In genomic region chr3:133244027-133244426, GRCm38 (mm10) we compare ENCODE assay signal across 10 mouse cellular contexts. TPM values are rescaled to one million over a fixed set of nuclear protein-coding genes. Genes with fewer than 3 reads are reported as not detected.
DNase-seq lines count a peak whose midpoint lies in the region; ATAC-seq and TF ChIP-seq lines count a peak whose summit lies in the region.
"Had no signal": no experiment of that assay in that cellular context is flagged by ENCODE, and none has a peak within 500 bp of the region (broad histone marks: within the 10 kb centered on the region; RNA-seq: fewer than 3 reads in every experiment).

No protein-coding gene starts in this region.

- H3K9me3 ChIP-seq in midbrain, embryonic 11.5 days (ENCODE audit: control insufficient read depth, low read length), result no peaks in the 10 kb centered on the region
- no peaks in the 10 kb centered on the region for H3K9me3 ChIP-seq in midbrain, embryonic 10.5 days (replicated peaks)
- H3K9me3 ChIP-seq in hindbrain, postnatal 0 days (ENCODE audit: low read length), result no peaks in the 10 kb centered on the region
- no peaks in the 10 kb centered on the region for H3K9me3 ChIP-seq in midbrain, embryonic 16.5 days (replicated peaks; ENCODE audit: control insufficient read depth, low read length, poor library complexity, severe bottlenecking)
- H3K9me3 ChIP-seq: limb, embryonic 12.5 days had no signal

- no peak for DNase-seq in midbrain, embryonic 11.5 days (ENCODE audit: low spot score, missing footprints)
- no peak for DNase-seq in midbrain, embryonic 10.5 days (ENCODE audit: low spot score)
- peak; percentile 84 for DNase-seq in hindbrain, postnatal 0 days (ENCODE audit: low spot score)
- no peak for DNase-seq in spleen, postnatal 4 days (ENCODE audit: low spot score in 2 of 2)
- DNase-seq in heart, adult 2 months, result no peak

- TF ChIP-seq POLR2A in heart, adult 2 months (IDR thresholded peaks at IDR 0.05; ENCODE audit: insufficient read depth, low read depth, low read length), result no peak

- TF ChIP-seq EP300 in heart, adult 2 months (IDR thresholded peaks at IDR 0.05; ENCODE audit: insufficient read depth, low read depth, low read length), result no peak

- H3K27me3 ChIP-seq in midbrain, embryonic 11.5 days (ENCODE audit: control insufficient read depth, insufficient read depth, low read length), result no peaks in the 10 kb centered on the region
- no peaks in the 10 kb centered on the region for H3K27me3 ChIP-seq in midbrain, embryonic 10.5 days (ENCODE audit: low read depth, poor library complexity, severe bottlenecking)
- no peaks in the 10 kb centered on the region for H3K27me3 ChIP-seq in hindbrain, postnatal 0 days (ENCODE audit: insufficient read depth, low read length)
- no peaks in the 10 kb centered on the region for H3K27me3 ChIP-seq in midbrain, embryonic 16.5 days (ENCODE audit: control insufficient read depth, insufficient read depth, low read depth, low read length)
- no peaks in the 10 kb centered on the region for H3K27me3 ChIP-seq in heart, adult 2 months (ENCODE audit: control insufficient read depth, insufficient read depth, low read length)
- H3K27me3 ChIP-seq: limb, embryonic 12.5 days had no signal

- WGBS in midbrain, embryonic 11.5 days, result 68% methylated on average over 9 of the region's 9 CpGs
- 69% methylated on average over 9 of the region's 9 CpGs for WGBS in midbrain, embryonic 10.5 days
- 48% methylated on average over 9 of the region's 9 CpGs for WGBS in hindbrain, postnatal 0 days
- 31% methylated on average over 9 of the region's 9 CpGs for WGBS in midbrain, embryonic 16.5 days
- 83% methylated on average over 9 of the region's 9 CpGs for whole genome bisulfite sequencing in heart, adult 2 months

- no peak overlapping the region for H3K4me3 ChIP-seq in midbrain, embryonic 11.5 days (ENCODE audit: low read depth, low read length)
- no peak overlapping the region for H3K4me3 ChIP-seq in midbrain, embryonic 10.5 days
- no peak overlapping the region for H3K4me3 ChIP-seq in hindbrain, postnatal 0 days (ENCODE audit: low read length)
- H3K4me3 ChIP-seq in midbrain, embryonic 16.5 days (ENCODE audit: low read depth, low read length), result no peak overlapping the region
- no peak overlapping the region for H3K4me3 ChIP-seq in heart, adult 2 months
- H3K4me3 ChIP-seq: limb, embryonic 12.5 days had no signal

- H3K79me2 ChIP-seq in heart, adult 2 months (replicated peaks; ENCODE audit: control insufficient read depth, insufficient read depth, low read length), result no peaks in the 10 kb centered on the region

- intact Hi-C loops in heart, adult 2 months (cut with DNase I), result no loop called here

- TF ChIP-seq CTCF in hindbrain, postnatal 0 days (IDR thresholded peaks at IDR 0.05; ENCODE audit: low read depth), result no peak
- no peak for TF ChIP-seq CTCF in heart, adult 2 months (IDR thresholded peaks at IDR 0.05)

- H3K36me3 ChIP-seq in midbrain, embryonic 11.5 days (ENCODE audit: control insufficient read depth, insufficient read depth, low read length), result no peaks in the 10 kb centered on the region
- H3K36me3 ChIP-seq in midbrain, embryonic 10.5 days, result no peaks in the 10 kb centered on the region
- H3K36me3 ChIP-seq in hindbrain, postnatal 0 days (ENCODE audit: insufficient read depth, low read length), result no peaks in the 10 kb centered on the region
- H3K36me3 ChIP-seq in midbrain, embryonic 16.5 days (ENCODE audit: control insufficient read depth, insufficient read depth, low read length), result no peaks in the 10 kb centered on the region
- H3K36me3 ChIP-seq in heart, adult 2 months (ENCODE audit: control insufficient read depth, insufficient read depth, low read length), result no peaks in the 10 kb centered on the region
- H3K36me3 ChIP-seq: limb, embryonic 12.5 days had no signal

- no peak for ATAC-seq in midbrain, embryonic 11.5 days (ENCODE audit: low FRiP score)
- ATAC-seq in hindbrain, postnatal 0 days, result peak; percentile 87
- peak; percentile 93 for ATAC-seq in midbrain, embryonic 16.5 days
- ATAC-seq in megakaryocyte progenitor cell, adult 5-6 weeks (replicated peaks; ENCODE audit: poor library complexity), result no peak

- no peak overlapping the region for H3K4me2 ChIP-seq in midbrain, embryonic 11.5 days
- H3K4me2 ChIP-seq in hindbrain, postnatal 0 days (ENCODE audit: low read depth, low read length), result no peak overlapping the region
- H3K4me2 ChIP-seq in midbrain, embryonic 16.5 days (ENCODE audit: low read length), result no peak overlapping the region
- H3K4me2 ChIP-seq: limb, embryonic 12.5 days had no signal

- H3K9ac ChIP-seq in midbrain, embryonic 11.5 days (ENCODE audit: low read length), result 0 out of 2 replicates have a peak overlapping the region, but pooled peaks have one; percentile 5
- no peak overlapping the region for H3K9ac ChIP-seq in hindbrain, postnatal 0 days (replicated peaks; ENCODE audit: low read length)
- 0 out of 2 replicates have a peak overlapping the region, but pooled peaks have one; percentile 3 for H3K9ac ChIP-seq in midbrain, embryonic 16.5 days (ENCODE audit: low read depth, low read length)
- no peak overlapping the region for H3K9ac ChIP-seq in heart, adult 2 months (ENCODE audit: low read depth, low read length)
- H3K9ac ChIP-seq: limb, embryonic 12.5 days had no signal

- H3K4me1 ChIP-seq in midbrain, embryonic 11.5 days (ENCODE audit: control insufficient read depth, insufficient read depth, low read length), result no peaks in the 10 kb centered on the region
- H3K4me1 ChIP-seq in midbrain, embryonic 10.5 days, result peaks cover 4% of the 10 kb centered on the region; the same call in 1 of the 2 replicates
- no peaks in the 10 kb centered on the region for H3K4me1 ChIP-seq in hindbrain, postnatal 0 days (ENCODE audit: insufficient read depth, low read length)
- peaks cover 27% of the 10 kb centered on the region for H3K4me1 ChIP-seq in midbrain, embryonic 16.5 days (ENCODE audit: control insufficient read depth, insufficient read depth, low read length)
- no peaks in the 10 kb centered on the region for H3K4me1 ChIP-seq in heart, adult 2 months (ENCODE audit: control insufficient read depth, insufficient read depth, low read length)
- H3K4me1 ChIP-seq: limb, embryonic 12.5 days had no signal

- no peak overlapping the region for H3K27ac ChIP-seq in midbrain, embryonic 11.5 days (ENCODE audit: low read depth, low read length)
- no peak overlapping the region for H3K27ac ChIP-seq in midbrain, embryonic 10.5 days (replicated peaks)
- H3K27ac ChIP-seq in hindbrain, postnatal 0 days, result peak overlapping the region; percentile 69
- peak overlapping the region; percentile 86 for H3K27ac ChIP-seq in midbrain, embryonic 16.5 days (ENCODE audit: low read length)
- H3K27ac ChIP-seq in heart, adult 2 months, result no peak overlapping the region
- H3K27ac ChIP-seq: limb, embryonic 12.5 days; macrophage had no signal

RNA-seq across cellular contexts. Expression of gene Arhgef38, which starts 9.3 kb away (rescaled TPM):
- 0.04 and 0.10 TPM in 2 replicates for polyA plus RNA-seq in midbrain, embryonic 11.5 days (2014; fragmentation: Nextera tagmentation; extraction: Ambion mirVana)
- 0.05 TPM in 1 of 2 replicates, not detected in the other for polyA plus RNA-seq in midbrain, embryonic 10.5 days (2016; fragmentation: Nextera tagmentation; extraction: Ambion mirVana)
- 2.0 TPM in 1 of 2 replicates, not detected in the other for total RNA-seq in hindbrain, postnatal 0 days (2014; rRNA removed)
- 0.05 and 0.08 TPM in 2 replicates for polyA plus RNA-seq in hindbrain, postnatal 0 days (2015; fragmentation: Nextera tagmentation; extraction: Ambion mirVana)
- polyA plus RNA-seq in midbrain, embryonic 16.5 days (2015; fragmentation: Nextera tagmentation; extraction: Ambion mirVana), result 0.08 and 0.10 TPM in 2 replicates
- not detected for total RNA-seq in heart, adult 2 months (2021)
- 0.02 TPM in 1 of 2 replicates, not detected in the other for polyA plus RNA-seq in heart, adult 2 months (2012; rRNA removed)
- not detected in 2 replicates for total RNA-seq in megakaryocyte progenitor cell, adult 5-6 weeks (2015)
- total RNA-seq in megakaryocyte progenitor cell, adult 5-6 weeks (2017), result not detected in 2 replicates
- total RNA-seq: common myeloid progenitor, adult 5-6 weeks had no signal
- polyA plus RNA-seq: limb, embryonic 12.5 days; macrophage had no signal

Comparison
In these comparisons a context has a peak if more than half of its experiments do, and no peak if none do; other contexts are left out.
1. ATAC-seq: peak in hindbrain, postnatal 0 days (single experiment) and midbrain, embryonic 16.5 days (single experiment); none in midbrain, embryonic 11.5 days (single experiment) and megakaryocyte progenitor cell, adult 5-6 weeks (single experiment).
2. H3K27ac ChIP-seq: peak in hindbrain, postnatal 0 days (single experiment) and midbrain, embryonic 16.5 days (single experiment); none in midbrain, embryonic 11.5 days (single experiment), midbrain, embryonic 10.5 days (single experiment) and heart, adult 2 months (single experiment).
3. H3K9ac ChIP-seq: peak in midbrain, embryonic 11.5 days (single experiment) and midbrain, embryonic 16.5 days (single experiment); none in hindbrain, postnatal 0 days (single experiment) and heart, adult 2 months (single experiment).